Mouse (Mus musculus) adrenal gland, adult 8-10 months (tissue): Measurements from ENCODE around the gene Klra2. TPM values are rescaled to one million over a fixed set of nuclear protein-coding genes. Genes with fewer than 3 reads are reported as not detected.
"Not testable (repeated sequence)": the region's sequence is repeated elsewhere in the genome, so short reads cannot be mapped to it uniquely, and the experiment has no call there.

ENCODE experiments used
- DNase-seq: peaks from one replicate; pipeline ENCODE4 v3.0.0; 2022
- total RNA-seq, 4 experiments: library from RNA; stranded (reverse); gene quantifications; 2 replicates each; pipeline ENCODE4 v1.2.4; 2022

Klra2 gene
- 1 to 10 TPM; 3.4 to 7.1 (median 3.8) TPM for total RNA-seq

DNA sequence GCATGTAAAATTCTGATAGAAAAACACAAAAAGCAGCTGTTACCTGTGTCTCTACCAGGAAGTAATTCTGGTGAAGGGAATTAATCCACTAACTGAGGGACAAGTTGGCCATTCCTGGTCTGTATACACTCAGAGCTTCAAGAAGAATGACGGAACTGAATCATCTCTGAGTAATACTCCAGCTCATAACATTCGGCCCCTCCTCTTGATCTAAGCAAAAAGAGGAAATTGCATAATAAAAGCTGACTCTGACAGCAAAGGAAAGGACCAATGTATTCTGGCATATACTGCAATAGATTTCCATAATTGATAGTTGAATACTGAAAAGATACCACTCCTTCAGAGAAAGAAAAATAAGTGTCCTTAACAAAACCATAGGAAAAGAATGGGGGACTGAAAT lies at the start of gene Klra2:
TSS of gene Klra2 (minus strand) at position 157 of the 400 bp plus-strand sequence.
- no peak for DNase-seq

DNA sequence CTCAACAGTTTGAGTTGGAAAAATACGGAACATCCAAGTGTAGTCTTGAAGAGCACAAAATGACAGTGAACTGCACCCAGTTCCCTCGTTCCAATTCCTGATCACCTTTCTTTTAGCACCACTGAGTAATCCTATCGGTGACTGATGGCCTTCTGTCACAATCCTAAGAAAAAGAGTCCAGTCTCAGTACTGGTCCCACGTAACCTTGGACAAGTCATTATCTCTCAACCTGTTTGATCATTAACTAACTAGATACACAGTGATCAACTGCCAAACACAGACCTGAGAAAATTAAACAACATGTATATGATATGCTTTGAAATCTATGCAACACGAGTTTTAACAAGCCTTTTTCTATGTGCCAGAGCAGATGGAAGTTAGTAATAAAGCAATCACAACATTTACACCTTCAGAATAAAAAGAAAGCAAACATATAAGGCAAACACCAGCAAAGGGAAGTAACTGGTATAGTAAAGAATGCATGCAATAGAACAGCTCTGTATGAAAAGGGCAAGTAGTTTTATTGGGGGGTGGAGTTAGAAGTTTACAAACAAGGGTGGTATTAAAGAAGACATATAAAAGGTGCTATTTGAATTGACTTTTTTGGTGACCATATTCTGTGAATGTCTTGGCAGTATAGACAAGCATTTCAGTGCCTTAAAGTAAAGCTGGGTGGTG lies 47.4 kb upstream of the Klra2 start:
- DNase-seq, result no peak

DNA sequence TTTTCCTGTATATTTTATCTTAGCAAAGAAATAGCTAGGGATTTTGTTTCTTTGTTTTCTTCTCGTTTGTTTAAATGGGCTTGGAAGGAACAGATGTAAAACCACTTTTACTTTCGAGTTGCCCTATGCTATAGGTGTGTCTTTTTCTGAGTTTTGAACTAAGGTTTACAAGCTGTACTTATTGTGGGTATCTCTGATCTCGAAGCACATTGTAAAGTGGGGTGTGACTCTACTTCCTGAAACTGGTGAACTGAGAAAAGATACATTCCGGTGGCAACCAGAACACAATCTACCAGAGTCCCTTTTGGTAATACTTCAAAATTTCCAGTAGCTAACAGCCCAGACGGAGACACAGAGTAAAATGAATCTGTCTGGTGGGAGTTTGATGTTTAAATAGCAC lies 46.8 kb upstream of the Klra2 start:
- no peak for DNase-seq

DNA sequence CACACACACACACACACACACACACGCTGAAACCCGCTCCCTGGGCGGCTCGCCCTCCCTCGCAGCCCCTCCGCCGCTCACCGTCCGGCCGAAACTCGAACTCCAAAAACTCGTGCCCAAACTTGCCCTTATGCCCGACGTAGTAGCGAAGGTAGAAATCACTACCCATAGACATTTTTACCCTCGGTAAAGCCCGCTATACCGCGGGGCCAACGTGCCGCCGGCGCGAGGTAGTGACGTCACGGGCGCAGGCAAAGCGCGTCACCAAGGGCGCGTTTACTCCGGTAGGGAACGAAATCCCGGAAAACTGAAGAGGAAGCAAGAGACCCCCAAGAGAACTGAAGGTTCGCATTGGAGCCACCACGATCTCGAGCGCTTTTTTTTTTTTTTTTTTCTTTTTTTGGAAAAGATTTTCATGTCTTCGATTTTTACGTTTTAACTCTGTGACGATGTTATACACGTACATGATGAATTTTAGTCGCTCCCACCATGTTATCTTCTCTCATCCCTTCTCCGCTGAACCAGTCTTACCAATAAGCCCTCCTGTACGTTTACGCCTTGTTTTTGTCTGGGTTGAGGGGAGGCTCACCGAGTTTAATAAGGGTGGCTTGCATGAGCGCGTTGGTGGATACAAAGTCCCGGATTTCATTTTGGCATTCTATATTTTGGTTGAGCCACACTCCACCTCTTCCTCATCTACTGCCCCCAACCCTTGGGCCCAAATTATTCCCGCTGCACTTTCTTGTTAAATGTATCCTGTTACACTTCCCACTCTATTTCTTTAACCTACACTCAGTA lies 46.0 kb upstream of the Klra2 start, which contains the start of gene Magohb:
TSS of gene Magohb (minus strand) at position 254 of the 798 bp plus-strand sequence.
- DNase-seq, result peak; percentile 56

DNA sequence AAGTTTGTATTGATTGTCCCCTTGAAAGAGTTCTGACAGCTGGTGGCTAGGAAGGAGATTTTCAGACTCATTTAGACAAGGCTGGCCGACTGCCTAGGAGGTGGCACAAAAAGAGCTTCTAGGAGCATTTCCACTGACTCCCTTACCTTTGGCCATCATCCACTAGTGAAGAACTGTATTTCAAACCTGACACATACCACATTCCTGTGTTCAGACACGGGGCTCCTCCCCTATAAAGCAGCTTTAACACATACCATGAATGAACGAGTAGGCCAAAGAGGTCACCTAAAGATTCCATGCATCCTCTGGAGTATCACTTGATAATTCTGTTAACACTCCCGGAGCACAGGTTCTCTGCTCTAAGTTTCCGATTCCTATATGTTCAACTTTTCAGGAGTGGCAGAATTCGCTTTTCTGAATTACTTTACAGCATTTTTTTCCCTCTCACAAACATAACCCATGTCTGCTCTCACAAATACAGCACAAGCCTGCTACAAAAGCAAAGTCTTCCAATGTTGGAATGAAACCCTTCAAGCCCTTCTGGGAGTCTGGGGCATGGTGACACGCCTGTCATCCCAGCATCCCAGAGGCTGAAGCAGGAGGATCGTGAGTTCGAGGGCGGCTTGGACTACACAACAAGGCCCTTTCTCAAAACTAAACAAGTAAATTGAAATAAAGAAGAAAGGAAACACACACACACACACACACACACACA lies 45.3 kb upstream of the Klra2 start:
- no peak for DNase-seq

DNA sequence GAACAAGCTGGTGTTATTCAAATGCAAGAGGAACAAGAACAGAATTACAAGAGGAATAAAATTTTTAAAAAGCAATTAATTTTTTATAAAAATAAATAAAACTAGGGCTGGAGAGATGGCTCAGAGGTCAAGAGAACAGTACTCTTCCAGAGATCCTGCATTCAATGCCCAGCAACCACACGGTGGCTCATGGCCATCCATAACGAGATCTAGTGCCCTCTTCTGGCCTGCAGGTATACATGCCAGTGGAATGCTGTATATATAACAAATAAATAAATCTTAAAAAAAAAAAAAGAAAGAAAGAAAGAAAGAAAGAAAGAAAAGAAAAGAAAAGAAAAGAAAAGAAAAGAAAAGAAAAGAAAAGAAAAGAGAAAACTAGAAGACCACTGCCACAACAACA lies 43.3 kb upstream of the Klra2 start:
- DNase-seq, result peak; percentile 15

DNA sequence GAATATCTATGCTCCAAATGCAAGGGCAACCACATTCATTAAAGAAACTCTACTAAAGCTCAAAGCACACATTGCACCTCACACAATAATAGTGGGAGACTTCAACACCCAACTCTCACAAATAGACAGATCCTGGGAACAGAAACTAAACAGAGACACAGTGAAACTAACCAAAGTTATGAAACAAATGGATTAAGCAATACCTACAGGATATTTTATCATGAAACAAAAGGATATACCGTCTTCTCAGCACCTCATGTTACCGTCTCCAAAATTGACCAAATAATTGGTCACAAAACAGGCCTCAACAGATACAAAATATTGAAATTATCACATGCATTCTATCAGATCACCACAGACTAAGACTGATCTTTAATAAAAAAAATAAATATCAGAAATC lies 31.0 kb upstream of the Klra2 start:
- DNase-seq, result not testable (repeated sequence)

DNA sequence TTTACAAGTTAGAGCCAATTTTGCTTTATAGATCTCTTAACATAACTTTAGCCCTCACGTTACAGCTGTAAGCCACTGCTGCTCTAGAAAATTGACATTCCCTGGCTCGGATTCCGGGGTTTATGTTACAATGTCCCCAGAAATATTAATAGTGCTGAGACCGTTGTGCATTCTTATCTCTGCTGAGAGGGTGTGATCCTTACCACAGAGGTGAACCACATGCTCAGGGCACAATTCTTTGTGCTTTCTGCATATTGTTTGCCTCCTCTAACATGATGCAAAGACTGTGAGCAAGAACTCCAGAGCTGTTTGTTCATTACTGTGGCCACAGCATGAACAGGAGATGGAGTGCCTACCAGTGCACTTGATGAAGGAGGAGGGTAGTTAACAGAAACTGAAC lies 29.5 kb upstream of the Klra2 start:
- no peak for DNase-seq

DNA sequence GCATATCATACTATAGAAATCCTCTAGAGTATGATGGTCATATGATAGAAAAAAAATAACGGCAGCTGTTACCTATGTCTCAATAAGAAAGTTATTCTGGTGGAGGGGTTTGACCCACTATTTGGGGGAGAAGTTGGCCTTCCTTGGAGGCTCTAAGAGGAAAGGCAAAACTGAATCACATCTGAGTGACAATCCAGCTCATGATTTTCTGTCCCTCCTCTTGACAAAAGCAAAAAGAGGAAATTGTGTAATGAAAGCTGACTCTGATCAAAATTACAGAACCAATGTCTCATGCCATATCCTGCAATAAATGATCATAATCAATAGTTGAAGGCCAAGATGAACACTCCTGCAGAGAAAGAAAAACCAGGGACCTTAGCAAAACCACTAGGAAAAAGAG lies 25.1 kb upstream of the Klra2 start:
- DNase-seq, result no peak

DNA sequence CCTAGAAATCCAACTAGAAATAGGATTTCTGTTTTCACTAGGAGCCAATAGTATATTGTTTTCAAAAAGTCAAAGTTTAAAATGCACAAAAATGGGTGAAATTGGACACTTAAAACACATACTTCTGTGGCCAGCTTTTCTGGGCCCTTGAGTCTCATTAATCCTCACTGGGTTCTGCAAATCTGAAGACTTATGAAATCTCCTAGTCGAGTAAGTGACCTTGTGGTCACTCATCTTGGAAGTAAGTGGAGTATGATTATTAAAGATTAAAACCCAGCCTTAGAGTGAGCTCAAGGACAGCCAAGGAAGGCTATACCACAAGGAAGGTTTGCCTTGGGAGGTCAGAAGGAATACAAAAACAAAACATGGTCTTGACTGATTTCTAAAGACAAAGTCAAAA lies 23.1 kb upstream of the Klra2 start:
- no peak for DNase-seq

DNA sequence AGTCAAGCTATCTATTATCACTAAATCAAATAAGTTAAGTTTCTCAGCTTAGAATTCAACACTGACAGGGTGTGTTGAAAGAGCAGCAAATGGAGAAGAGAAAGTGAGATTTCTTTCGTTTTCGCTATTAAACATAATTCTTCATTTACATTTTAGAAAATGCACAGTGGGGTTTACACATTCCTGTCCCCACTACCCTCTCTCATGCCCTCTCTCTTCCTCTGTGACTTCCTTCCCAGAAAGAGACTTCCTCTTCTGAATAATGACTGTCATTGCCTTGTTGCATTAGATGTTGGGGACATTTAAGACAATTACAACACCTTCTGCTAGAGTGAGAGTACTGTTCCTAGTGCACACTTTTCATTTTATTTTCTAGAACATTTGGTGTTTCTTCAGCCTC lies 22.4 kb upstream of the Klra2 start:
- no peak for DNase-seq

DNA sequence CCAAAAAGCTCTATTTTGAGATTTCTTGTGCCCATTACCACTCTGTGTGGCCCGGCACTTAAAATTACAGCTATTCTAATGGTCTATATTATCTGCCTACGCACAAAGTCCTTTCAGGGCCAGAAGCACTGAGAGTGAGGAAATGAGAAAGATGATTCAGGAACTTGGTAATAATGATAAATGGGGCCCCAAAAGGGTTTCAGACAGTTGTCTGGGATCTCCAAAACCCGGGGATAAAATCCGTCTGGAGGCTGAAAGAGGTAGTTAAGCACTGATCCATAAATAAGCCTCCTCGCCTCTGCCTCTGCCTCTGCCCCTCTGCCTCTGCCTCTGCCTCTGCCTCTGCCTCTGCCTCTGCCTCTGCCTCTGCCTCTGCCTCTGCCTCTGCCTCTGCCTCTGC lies 17.0 kb upstream of the Klra2 start:
- DNase-seq, result no peak

DNA sequence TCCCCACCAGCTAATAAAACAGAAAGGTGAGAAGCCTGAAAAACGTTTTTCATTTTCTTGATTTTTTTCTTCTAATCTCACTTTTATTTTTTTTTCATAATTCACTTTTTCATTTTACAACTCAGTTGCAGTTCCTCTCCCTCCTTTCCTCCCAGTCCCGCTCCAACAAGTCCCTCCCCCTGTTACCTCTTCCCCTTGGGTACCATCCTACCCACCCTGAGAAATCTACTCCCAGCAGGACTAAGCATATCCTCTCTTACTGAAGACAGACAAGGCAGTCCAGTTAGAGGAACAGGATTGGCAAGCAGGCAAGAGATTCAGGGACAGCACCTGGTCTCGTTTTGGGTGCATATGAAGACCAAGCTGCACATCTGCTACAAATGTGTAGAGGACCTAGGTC lies 15.6 kb upstream of the Klra2 start:
- DNase-seq, result no peak

DNA sequence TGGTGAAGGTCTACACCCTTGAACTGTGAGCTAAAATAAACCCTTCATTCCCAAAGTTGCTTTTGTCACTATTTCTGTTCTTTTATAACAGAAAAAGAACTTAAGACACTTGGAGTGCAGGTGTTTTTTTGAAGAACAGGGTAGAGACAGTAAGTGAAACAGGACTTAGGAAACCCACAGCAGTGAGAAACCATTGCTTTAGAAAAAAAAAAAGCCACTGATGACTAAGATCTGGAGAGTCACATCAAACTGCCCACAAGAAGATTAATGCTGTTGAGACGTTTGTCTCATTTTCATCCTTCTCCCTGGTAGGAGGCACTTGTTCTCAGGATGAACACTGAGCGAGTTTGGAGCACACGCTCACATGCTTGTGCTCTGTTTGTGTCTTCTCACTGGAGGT lies 14.8 kb upstream of the Klra2 start:
- DNase-seq, result no peak

DNA sequence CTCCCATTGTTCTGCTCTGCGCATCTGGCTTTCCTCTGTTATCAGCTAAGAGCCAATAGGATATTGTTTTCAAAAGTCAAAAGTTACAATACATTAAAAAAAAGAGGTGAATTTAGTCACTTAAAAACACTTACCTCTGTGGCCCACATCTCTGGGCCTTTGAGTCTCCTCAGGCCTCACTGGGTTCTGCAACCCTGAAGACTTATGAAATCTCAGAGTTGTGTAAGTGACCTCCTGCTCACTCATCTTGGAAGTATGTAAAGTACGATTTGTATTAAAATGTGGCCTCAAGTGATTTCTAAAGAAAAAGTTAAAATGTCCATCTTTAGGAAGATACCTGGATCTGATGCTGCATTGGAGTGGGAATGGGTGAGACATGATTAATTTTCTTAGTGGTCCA lies 2.1 kb downstream of the Klra2 start:
- DNase-seq, result no peak

Other genes with a start within 250 kb of the Klra2 start
- gene Magohb, start 45.9 kb upstream of the Klra2 start, total RNA-seq, result 10 to 100 TPM in 2 of 4 experiments, 1 to 10 TPM in 2; 7.8 to 11.4 (median 10.4) TPM
- 1 to 10 TPM in 2 of 4 experiments, under 1 TPM in 2; 0.28 to 1.1 (median 0.95) TPM for gene Styk1, start 106.2 kb upstream of the Klra2 start, total RNA-seq
- 100 to 1,000 TPM in 3 of 4 experiments, 10 to 100 TPM in 1; 88.8 to 159 (median 120) TPM for gene Ybx3, start 141.1 kb upstream of the Klra2 start, total RNA-seq
- gene 5430401F13Rik, start 239.0 kb upstream of the Klra2 start, total RNA-seq, result not detected
- gene Gm6619, start 239.0 kb upstream of the Klra2 start, total RNA-seq, result not detected